Mouse (Mus musculus) limb, embryonic 15.5 days (tissue): ENCODE data around the gene Cort. TPM values are rescaled to one million over a fixed set of nuclear protein-coding genes. Genes with fewer than 3 reads are reported as not detected.
"Not testable (repeated sequence)": the region's sequence is repeated elsewhere in the genome, so short reads cannot be mapped to it uniquely, and the experiment has no call there.

ENCODE experiments used
- ATAC-seq: fragments of 200-750 bp; cut with Nextera tagmentation; 2 replicates; pipeline ENCODE4 v1.8.0; 2017; ENCODE audit warnings: low read depth, moderate TSS enrichment; ENCODE audit not compliant: insufficient number of reproducible peaks, low FRiP score, low TSS enrichment
- H3K27ac ChIP-seq: fragments of 300-500 bp; sonication (generic); 2 replicates; pipeline ENCODE4 v1.5.1; 2015; ENCODE audit warnings: moderate library complexity, mild to moderate bottlenecking, inconsistent platforms
- H3K27me3 ChIP-seq: fragments of 300-500 bp; sonication (generic); 2 replicates; pipeline ENCODE4 v1.6.1; 2015; ENCODE audit warnings: inconsistent platforms
- H3K36me3 ChIP-seq: fragments of 300-500 bp; sonication (generic); 2 replicates; pipeline ENCODE4 v1.6.1; 2015; ENCODE audit warnings: inconsistent platforms
- H3K4me1 ChIP-seq: fragments of 300-500 bp; sonication (generic); 2 replicates; pipeline ENCODE4 v1.6.1; 2015; ENCODE audit warnings: inconsistent platforms
- H3K4me2 ChIP-seq: fragments of 300-500 bp; sonication (generic); 2 replicates; pipeline ENCODE4 v1.6.1; 2015; ENCODE audit warnings: mild to moderate bottlenecking, inconsistent platforms
- H3K4me3 ChIP-seq: fragments of 300-500 bp; sonication (generic); 2 replicates; pipeline ENCODE4 v1.5.1; 2015; ENCODE audit warnings: mild to moderate bottlenecking, inconsistent platforms
- H3K9ac ChIP-seq: fragments of 300-500 bp; sonication (generic); 2 replicates; pipeline ENCODE4 v1.6.1; 2015; ENCODE audit warnings: inconsistent platforms
- H3K9me3 ChIP-seq: fragments of 300-500 bp; sonication (generic); 2 replicates; pipeline ENCODE4 v1.6.1; 2016; ENCODE audit warnings: inconsistent platforms
- WGBS: fragments of 180-500 bp; shearing (Covaris S2); methylation state at CpG from one replicate; pipeline ENCODE4 v1.1.7; 2015; 5-methylcytosine and 5-hydroxymethylcytosine counted together
- polyA plus RNA-seq: library from polyadenylated mRNA; unstranded; fragments of >200 nt; fragmentation: Nextera tagmentation; extraction: Ambion mirVana; gene quantifications from 2 replicates; pipeline ENCODE4 v1.2.1, GENCODE M21; 2015

Cort gene
- polyA plus RNA-seq, 1 experiment from 2014 or later = not detected

DNA sequence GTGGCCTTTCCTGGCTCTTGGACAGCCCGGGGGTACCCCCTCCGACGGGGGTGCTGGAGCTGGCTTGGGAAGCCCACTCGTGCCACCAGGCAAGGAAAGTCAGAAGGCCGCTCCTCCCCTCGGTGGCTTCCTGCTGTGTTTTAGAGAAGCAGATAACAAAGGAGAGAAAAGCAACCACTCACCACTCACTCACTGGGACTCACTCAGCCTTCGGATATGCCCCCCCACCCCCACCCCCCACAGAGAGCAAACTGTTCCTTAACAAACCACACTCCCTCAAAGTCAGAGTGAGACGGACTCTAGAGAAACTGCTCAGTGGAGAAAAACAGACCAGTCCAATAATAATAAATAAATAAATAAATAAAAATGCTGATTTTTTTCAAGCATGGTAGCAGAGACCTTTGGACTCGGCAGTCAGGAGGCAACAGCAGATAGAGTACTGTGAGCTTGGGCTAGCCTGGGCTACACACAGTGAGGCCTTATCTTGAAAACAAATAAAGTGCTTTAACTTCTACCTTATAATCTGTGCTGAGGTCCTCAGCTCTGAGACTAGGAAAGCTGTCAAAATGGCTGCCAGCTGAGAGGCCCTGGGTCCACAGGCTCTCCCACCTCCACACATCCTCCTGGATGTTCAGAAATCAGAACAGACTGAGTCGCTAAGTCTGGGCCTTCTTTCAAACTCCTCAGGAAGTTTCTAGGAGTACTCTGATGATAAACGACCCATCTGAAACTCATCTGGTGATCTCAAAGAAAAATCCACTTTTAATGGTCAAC is 1.0 kb downstream of the Cort start:
- Histone ChIP-seq H3K9ac (no peak overlapping the region), H3K36me3 (peaks cover 16% of the 10 kb centered on the region; the same call in 1 of the 2 replicates), H3K27ac (no peak overlapping the region), H3K4me3 (no peak overlapping the region), H3K4me1 (0 out of 2 replicates have a peak, but pooled peaks cover 3% of the 10 kb centered on the region), H3K27me3 (no peaks in the 10 kb centered on the region), H3K4me2 (no peak overlapping the region), H3K9me3 (no peaks in the 10 kb centered on the region)
- ATAC-seq = no peak
- 63% methylated on average over 11 of the region's 11 CpGs for WGBS

DNA sequence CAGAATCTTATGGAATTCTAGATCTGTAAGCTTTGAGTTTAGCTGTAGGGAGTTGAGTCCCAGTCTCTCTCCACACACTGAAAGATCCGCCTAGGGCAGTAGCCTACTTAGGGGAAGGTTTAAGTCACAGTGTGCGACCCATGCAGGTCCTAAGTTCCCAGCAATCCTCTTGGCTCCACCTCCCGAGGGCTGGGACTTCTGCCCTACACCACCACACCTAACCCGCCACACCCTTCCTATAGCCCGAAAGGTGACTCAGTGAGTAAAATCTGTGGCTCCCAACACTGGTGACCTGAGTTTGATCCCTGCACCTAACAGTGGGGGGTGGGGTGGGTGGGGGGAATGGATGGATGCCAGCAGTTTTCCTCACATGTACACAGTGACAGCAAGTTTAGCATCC is 3.1 kb downstream of the Cort start:
- H3K4me1 ChIP-seq = 0 out of 2 replicates have a peak, but pooled peaks cover 3% of the 10 kb centered on the region
- no peak for ATAC-seq
- H3K27me3 ChIP-seq = no peaks in the 10 kb centered on the region
- H3K4me3 ChIP-seq = no peak overlapping the region
- no peaks in the 10 kb centered on the region for H3K9me3 ChIP-seq
- H3K27ac ChIP-seq = no peak overlapping the region
- H3K36me3 ChIP-seq = peaks cover 24% of the 10 kb centered on the region
- H3K9ac ChIP-seq = no peak overlapping the region
- 55% methylated on average over 5 of the region's 5 CpGs for WGBS
- no peak overlapping the region for H3K4me2 ChIP-seq

DNA sequence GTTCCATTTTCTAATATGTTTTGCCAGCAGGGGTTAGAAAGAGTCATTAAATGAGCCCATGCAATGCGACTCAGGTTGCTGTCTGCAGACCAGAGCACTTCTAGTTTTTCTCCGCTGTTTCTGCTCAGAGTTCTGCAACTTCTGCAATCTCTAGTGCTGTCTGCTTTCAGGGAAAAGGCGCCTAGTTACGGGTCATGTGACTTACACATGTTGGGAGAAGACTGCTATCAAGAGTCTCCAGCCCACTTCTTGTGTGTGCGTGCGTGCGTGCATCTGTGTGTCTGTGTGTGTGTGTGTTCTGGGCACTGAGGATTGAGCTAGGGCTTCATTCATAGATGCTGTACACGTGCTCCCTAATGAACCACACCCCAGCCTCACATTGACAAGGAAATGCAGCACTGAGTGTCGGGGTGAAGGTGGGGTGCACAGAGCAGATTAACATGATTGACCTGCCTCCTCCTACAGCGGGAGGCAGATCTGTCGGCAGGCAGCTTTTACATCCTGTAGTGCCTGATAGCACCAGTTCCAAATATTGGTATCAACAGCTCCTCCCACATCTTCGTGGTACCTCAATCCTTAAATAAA is 6.5 kb downstream of the Cort start:
- not testable (repeated sequence) for ATAC-seq, H3K9ac ChIP-seq, H3K4me1 ChIP-seq, H3K27me3 ChIP-seq, H3K4me2 ChIP-seq, H3K27ac ChIP-seq, H3K9me3 ChIP-seq, H3K4me3 ChIP-seq
- peaks cover 23% of the 10 kb centered on the region for H3K36me3 ChIP-seq
- 69% methylated on average over 12 of the region's 12 CpGs for WGBS

DNA sequence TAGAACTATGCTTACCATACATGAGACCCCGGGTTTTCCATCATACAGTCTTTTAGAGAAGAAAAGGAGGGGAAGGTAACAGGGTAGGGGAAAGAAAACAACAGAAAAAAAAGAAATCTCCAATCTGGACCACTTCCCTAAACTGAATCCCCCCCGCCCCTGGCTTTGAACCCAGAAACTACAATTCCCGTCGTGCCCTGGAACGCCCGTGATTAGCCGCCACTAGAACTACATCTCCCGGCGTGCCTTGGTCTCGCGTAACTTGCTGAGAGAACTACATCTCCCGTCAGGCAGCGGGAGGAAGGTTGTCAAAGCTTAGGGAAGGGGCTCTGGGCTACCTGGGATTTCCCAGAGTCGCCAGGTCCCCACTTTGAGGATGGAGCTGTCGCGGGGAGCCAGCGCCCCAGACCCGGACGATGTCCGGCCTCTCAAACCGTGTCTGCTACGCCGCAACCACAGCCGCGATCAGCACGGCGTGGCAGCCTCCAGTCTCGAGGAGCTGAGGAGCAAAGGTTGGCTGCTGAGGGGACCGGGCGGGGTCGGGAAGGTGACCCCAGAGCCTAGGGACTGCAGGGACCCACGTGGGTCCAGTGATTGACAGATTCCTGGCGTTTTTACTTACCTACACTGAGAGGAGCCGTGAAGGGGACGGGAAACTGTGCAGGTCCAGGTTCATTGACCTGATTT is 22.5 kb downstream of the Cort start, which contains the start of gene Dffa:
Gene Dffa (plus strand): TSS at position 272 of the 687 bp plus-strand sequence.
- peak within 1 kb of the TSS; percentile 89 for H3K4me3 ChIP-seq
- ATAC-seq = peak; percentile 79
- no peaks in the 10 kb centered on the region for H3K27me3 ChIP-seq
- peaks cover 28% of the 10 kb centered on the region for H3K36me3 ChIP-seq
- peak within 1 kb of the TSS; percentile 94 for H3K9ac ChIP-seq
- peaks cover 10% of the 10 kb centered on the region for H3K4me1 ChIP-seq
- peak within 1 kb of the TSS; percentile 87 for H3K4me2 ChIP-seq
- H3K9me3 ChIP-seq = no peaks in the 10 kb centered on the region
- H3K27ac ChIP-seq = no peak within 1 kb of the TSS
- 1% methylated on average over 35 of the region's 35 CpGs for WGBS

DNA sequence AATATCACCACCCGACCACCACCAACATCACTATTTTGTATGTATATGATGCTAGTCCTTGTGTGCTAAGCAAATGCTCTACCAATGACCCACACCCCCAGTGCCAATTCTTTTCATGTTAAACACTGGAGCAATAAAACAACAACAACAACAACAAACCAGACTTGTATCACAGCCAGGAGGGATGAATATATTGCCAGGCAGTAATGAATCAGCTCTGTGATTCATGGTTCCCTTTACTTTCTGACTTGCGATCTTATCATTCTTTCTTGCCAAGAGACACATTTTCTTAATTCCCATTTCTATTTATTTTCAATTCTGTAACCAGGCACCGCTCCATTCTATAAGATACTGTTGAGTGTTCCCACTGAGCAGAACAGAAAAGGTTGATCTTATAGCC is 25.1 kb downstream of the Cort start:
- H3K27ac ChIP-seq = no peak overlapping the region
- no peak overlapping the region for H3K9ac ChIP-seq
- no peak overlapping the region for H3K4me3 ChIP-seq
- H3K9me3 ChIP-seq = no peaks in the 10 kb centered on the region
- no peak for ATAC-seq
- 88% methylated on average over 3 of the region's 3 CpGs for WGBS
- no peak overlapping the region for H3K4me2 ChIP-seq
- H3K4me1 ChIP-seq = peaks cover 23% of the 10 kb centered on the region
- H3K27me3 ChIP-seq = no peaks in the 10 kb centered on the region
- peaks cover 5% of the 10 kb centered on the region; the same call in 1 of the 2 replicates for H3K36me3 ChIP-seq

DNA sequence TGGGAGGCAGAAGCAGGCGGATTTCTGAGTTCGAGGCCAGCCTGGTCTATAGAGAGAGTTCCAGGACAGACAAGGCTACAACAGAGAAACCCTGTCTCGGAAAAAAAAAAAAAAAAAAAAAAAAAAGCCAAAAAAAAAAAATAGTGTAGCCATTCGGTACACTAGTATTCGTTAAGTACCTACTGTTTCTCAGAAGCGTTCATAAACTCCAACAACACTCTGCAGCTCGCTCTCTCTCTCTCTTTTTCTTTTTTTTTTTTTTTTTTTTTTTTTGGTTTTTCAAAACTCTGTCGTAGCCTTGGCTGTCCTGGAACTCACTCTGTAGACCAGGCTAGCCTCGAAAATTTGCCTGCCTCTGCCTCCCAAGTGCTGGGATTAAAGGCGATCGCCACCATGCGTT is 26.1 kb downstream of the Cort start:
- H3K4me2 ChIP-seq, H3K36me3 ChIP-seq, ATAC-seq, H3K27ac ChIP-seq, H3K27me3 ChIP-seq, H3K9ac ChIP-seq, H3K9me3 ChIP-seq, H3K4me3 ChIP-seq: not testable (repeated sequence)
- 85% methylated on average over 12 of the region's 12 CpGs for WGBS
- H3K4me1 ChIP-seq = peaks cover 23% of the 10 kb centered on the region

DNA sequence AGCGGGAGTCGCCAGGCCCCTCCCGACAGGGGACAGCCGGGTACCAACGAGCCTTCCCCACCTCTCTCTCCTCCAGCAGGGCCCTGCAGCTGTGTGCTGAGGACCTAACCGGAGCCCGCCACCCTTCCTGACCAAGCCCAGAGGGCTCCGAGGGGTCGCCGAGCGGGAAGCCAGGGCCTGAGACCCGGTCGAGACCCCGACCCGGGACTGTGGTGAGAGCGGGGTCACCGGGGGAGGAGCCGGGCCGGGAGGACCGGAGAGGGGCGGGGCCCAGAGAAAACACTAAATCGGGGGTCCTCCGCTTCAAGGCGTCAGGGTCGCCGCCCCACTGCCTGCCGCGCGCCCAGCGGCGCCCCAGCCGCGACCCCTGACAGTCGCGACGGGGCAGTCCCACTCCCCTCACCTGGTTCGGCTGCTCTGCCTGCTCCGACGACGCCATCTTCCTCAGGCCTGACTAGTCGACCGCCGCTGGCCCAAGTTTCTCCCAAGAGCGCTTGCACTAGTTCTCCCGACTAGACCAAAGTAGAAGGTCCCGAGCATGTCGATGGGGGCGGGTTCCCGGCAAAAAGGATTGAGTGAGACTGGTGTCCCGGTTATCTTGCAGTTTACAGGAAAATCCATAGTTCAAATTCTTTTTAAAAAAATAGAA is 27.1 kb downstream of the Cort start, which contains the start of gene Pex14:
Gene Pex14 (minus strand): TSS at position 508 of the 649 bp plus-strand sequence.
- Histone ChIP-seq H3K9ac (peak within 1 kb of the TSS; percentile 92), H3K4me1 (peaks cover 17% of the 10 kb centered on the region), H3K27ac (peak within 1 kb of the TSS; percentile 78), H3K4me2 (peak within 1 kb of the TSS; percentile 85), H3K9me3 (no peaks in the 10 kb centered on the region), H3K36me3 (no peaks in the 10 kb centered on the region), H3K27me3 (no peaks in the 10 kb centered on the region), H3K4me3 (peak within 1 kb of the TSS; percentile 98)
- 0% methylated on average over 50 of the region's 50 CpGs for WGBS
- ATAC-seq = peak; percentile 79; the same call in 1 of the 2 replicates

DNA sequence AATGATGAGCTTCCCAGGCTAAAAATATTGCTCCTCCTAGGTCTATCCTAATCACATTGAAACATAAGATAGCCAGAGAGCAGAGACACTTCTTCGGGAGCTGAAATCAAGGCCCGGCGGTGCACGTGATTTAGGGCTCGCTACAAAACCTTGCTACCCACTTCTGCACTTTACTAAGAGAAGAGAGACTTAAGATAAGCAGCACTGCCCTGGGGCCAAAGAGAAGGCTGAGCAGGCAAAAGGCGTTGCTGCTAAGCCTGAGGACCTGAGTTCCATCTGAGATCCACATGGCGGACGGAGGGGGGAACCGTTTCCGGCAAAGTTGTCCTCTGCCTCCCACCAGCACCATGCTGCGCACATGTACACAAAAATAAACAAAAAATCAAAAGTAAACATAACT is 28.0 kb downstream of the Cort start:
- no peak for ATAC-seq
- H3K27ac ChIP-seq = no peak overlapping the region
- H3K4me1 ChIP-seq = peaks cover 14% of the 10 kb centered on the region
- H3K36me3 ChIP-seq = no peaks in the 10 kb centered on the region; the same call in 1 of the 2 replicates
- no peaks in the 10 kb centered on the region for H3K9me3 ChIP-seq
- no peaks in the 10 kb centered on the region for H3K27me3 ChIP-seq
- H3K4me2 ChIP-seq = peak overlapping the region; percentile 85
- peak overlapping the region; percentile 92 for H3K9ac ChIP-seq
- 9% methylated on average over 11 of the region's 11 CpGs for WGBS
- H3K4me3 ChIP-seq = peak overlapping the region; percentile 98

DNA sequence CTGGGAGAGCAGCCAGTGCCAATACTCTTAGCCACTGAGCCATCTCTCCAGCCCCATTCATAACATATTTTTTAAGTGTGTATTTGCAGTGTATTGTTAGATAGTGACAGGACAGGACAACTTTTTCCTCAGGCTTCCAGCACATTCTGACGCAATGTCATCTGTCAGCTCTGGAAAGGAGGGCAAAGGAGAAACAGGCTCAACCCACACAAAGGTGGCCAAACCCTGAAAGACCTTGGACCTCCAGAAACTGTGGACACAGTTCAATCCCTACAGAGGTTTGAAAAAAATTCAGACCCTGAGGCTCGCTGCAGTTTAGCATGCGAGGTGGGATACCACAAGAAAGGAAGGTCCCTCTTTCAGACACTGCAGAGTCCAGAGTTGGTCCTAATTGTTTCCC is 28.6 kb downstream of the Cort start:
- peaks cover 14% of the 10 kb centered on the region for H3K4me1 ChIP-seq
- H3K27me3 ChIP-seq = no peaks in the 10 kb centered on the region
- peaks cover 3% of the 10 kb centered on the region; the same call in 1 of the 2 replicates for H3K36me3 ChIP-seq
- H3K9ac ChIP-seq = no peak overlapping the region
- no peak overlapping the region for H3K27ac ChIP-seq
- peak overlapping the region; percentile 85; the same call in 1 of the 2 replicates for H3K4me2 ChIP-seq
- ATAC-seq = no peak
- no peaks in the 10 kb centered on the region for H3K9me3 ChIP-seq
- WGBS = 73% methylated on average over 3 of the region's 3 CpGs
- H3K4me3 ChIP-seq = peak overlapping the region; percentile 98

DNA sequence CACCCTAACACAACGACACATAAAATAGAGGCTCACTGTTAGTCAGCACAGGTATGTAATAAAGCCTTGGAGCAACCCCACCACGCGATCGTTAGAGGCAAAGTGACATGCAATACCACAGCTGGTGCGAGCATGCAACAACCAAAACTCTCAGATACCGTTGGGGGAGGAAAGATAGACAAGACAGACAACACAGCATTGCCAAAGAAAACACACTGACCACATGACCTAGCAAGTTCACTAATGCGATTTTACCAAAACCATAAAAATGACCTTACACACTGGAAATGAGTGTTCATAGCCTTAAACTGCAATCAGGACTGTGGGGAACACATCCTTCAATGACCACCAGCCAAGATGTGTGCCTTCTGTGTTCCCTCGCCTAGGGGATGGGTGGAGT is 35.2 kb downstream of the Cort start:
- ATAC-seq = no peak
- peaks cover 12% of the 10 kb centered on the region; the same call in 1 of the 2 replicates for H3K36me3 ChIP-seq
- H3K4me1 ChIP-seq = no peaks in the 10 kb centered on the region
- WGBS = 63% methylated on average over 8 of the region's 8 CpGs
- H3K4me3 ChIP-seq = no peak overlapping the region
- H3K9me3 ChIP-seq = no peaks in the 10 kb centered on the region
- no peaks in the 10 kb centered on the region for H3K27me3 ChIP-seq
- H3K4me2 ChIP-seq = no peak overlapping the region
- H3K9ac ChIP-seq = no peak overlapping the region
- no peak overlapping the region for H3K27ac ChIP-seq

DNA sequence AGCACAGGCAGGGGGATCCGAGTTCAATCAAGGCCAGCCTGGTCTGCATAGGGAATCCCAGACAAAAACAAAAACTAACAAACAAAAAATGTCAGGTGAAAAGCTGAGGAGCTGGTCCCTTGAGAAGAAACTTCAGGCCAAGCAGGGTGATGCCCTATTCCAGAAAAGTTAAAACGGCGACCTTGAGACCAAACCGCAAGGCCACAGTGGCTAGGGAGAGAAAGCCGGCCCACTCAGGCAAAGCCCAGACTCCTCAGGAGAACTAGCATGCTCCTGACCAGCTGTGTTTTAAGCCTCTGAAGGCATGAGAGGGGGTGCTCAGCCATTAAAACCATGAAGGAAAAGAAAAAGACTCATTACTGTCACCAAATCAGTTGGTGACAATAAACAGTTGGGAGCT is 41.2 kb downstream of the Cort start:
- no peaks in the 10 kb centered on the region for H3K27me3 ChIP-seq
- 76% methylated on average over 5 of the region's 5 CpGs for WGBS
- H3K27ac ChIP-seq = no peak overlapping the region
- H3K4me3 ChIP-seq = no peak overlapping the region
- H3K4me1 ChIP-seq = peaks cover 16% of the 10 kb centered on the region
- H3K9ac ChIP-seq = no peak overlapping the region
- H3K36me3 ChIP-seq = no peaks in the 10 kb centered on the region; the same call in 1 of the 2 replicates
- no peak overlapping the region for H3K4me2 ChIP-seq
- no peak for ATAC-seq
- no peaks in the 10 kb centered on the region for H3K9me3 ChIP-seq
